Mouse (Mus musculus) stomach, embryonic 14.5 days (tissue): ENCODE results near the gene Gm17555. TPM values are rescaled to one million over a fixed set of nuclear protein-coding genes. Genes with fewer than 3 reads are reported as not detected.
"Not testable (repeated sequence)": the region's sequence is repeated elsewhere in the genome, so short reads cannot be mapped to it uniquely, and the experiment has no call there.

Experiments
- ATAC-seq: fragments of 200-750 bp; cut with Nextera tagmentation; 2 replicates; pipeline ENCODE4 v1.8.0; 2017; ENCODE audit warnings: low read depth, moderate TSS enrichment; ENCODE audit not compliant: insufficient number of reproducible peaks, insufficient read depth, low FRiP score
- H3K27ac ChIP-seq: fragments of 300-500 bp; sonication (generic); 2 replicates; pipeline ENCODE4 v1.5.1; 2014; ENCODE audit warnings: mild to moderate bottlenecking, low read length, moderate library complexity, mixed read lengths
- H3K27me3 ChIP-seq: fragments of 300-500 bp; sonication (generic); 2 replicates; pipeline ENCODE4 v1.6.1; 2014; ENCODE audit warnings: low read length, control low read depth, mixed read lengths; ENCODE audit not compliant: control insufficient read depth, insufficient read depth
- H3K36me3 ChIP-seq: fragments of 300-500 bp; sonication (generic); 2 replicates; pipeline ENCODE4 v1.6.1; 2014; ENCODE audit warnings: mild to moderate bottlenecking, control low read depth, low read length, moderate library complexity, mixed read lengths; ENCODE audit not compliant: control insufficient read depth, insufficient read depth
- H3K4me1 ChIP-seq: fragments of 300-500 bp; sonication (generic); 2 replicates; pipeline ENCODE4 v1.6.1; 2014; ENCODE audit warnings: low read length, control low read depth, mixed read lengths; ENCODE audit not compliant: control insufficient read depth, insufficient read depth
- H3K4me2 ChIP-seq: fragments of 300-500 bp; sonication (generic); replicated peaks from 2 replicates; pipeline ENCODE4 v1.6.1; 2014; ENCODE audit warnings: low read depth, low read length, control low read depth
- H3K4me3 ChIP-seq: fragments of 300-500 bp; sonication (generic); 2 replicates; pipeline ENCODE4 v1.5.1; 2014; ENCODE audit warnings: low read depth, low read length, control low read depth
- H3K9ac ChIP-seq: fragments of 300-500 bp; sonication (generic); replicated peaks from 2 replicates; pipeline ENCODE4 v1.6.1; 2014; ENCODE audit warnings: low read depth, mild to moderate bottlenecking, control low read depth, low read length, moderate library complexity, mixed read lengths
- H3K9me3 ChIP-seq: fragments of 300-500 bp; sonication (generic); 2 replicates; pipeline ENCODE4 v1.6.1; 2016; ENCODE audit warnings: low read depth, low read length, control low read depth; ENCODE audit not compliant: control insufficient read depth
- WGBS: fragments of 180-500 bp; shearing (Covaris S2); extraction: QIAGEN DNeasy Blood & Tissue Kit; methylation state at CpG from one replicate; pipeline ENCODE4 v1.1.7; 2014; 5-methylcytosine and 5-hydroxymethylcytosine counted together
- polyA plus RNA-seq: library from polyadenylated mRNA; unstranded; fragments of >200 nt; fragmentation: Nextera tagmentation; extraction: Ambion mirVana; gene quantifications from 2 replicates; pipeline ENCODE4 v1.2.1, GENCODE M21; 2014

The Gm17555 gene
- polyA plus RNA-seq, result 0.22 TPM in 1 of 2 replicates, not detected in the other

DNA sequence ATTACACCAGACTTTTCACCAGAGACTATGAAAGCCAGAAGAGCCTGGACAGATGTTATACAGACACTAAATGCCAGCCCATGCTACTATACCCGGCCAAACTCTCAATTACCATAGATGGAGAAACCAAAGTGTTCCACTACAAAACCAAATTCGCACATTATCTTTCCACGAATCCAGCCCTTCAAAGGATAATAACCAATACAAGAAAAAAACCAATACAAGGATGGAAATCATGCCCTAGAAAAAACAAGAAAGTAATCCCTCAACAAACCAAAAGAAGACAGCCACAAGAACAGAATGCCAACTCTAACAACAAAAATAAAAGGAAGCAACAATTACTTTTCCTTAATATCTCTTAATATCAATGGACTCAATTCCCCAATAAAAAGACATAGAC is at the start of gene Gm17555:
TSS of gene Gm17555 (plus strand) at position 301 of the 400 bp plus-strand sequence.
- WGBS, result 80% methylated on average over 3 of the region's 3 CpGs
- H3K36me3 ChIP-seq, H3K9ac ChIP-seq, ATAC-seq, H3K4me1 ChIP-seq, H3K9me3 ChIP-seq, H3K4me3 ChIP-seq, H3K27ac ChIP-seq, H3K27me3 ChIP-seq, H3K4me2 ChIP-seq: not testable (repeated sequence)

- H3K4me1 ChIP-seq, result no peaks in the 10 kb centered on the region
- H3K27me3 ChIP-seq, result no peaks in the 10 kb centered on the region
- no peak overlapping the region for H3K9ac ChIP-seq
- no peaks in the 10 kb centered on the region for H3K9me3 ChIP-seq
- no peak overlapping the region for H3K4me3 ChIP-seq
- ATAC-seq, result peak; percentile 80; the same call in 1 of the 2 replicates
- 96% methylated on average over 5 of the region's 5 CpGs for WGBS
- H3K4me2 ChIP-seq, result no peak overlapping the region
- H3K27ac ChIP-seq, result no peak overlapping the region
- H3K36me3 ChIP-seq, result peaks cover 7% of the 10 kb centered on the region; the same call in 1 of the 2 replicates
These were observed 49.5 kb upstream of the Gm17555 start for GRCm38 (mm10) chr2:126165277-126166018.

DNA sequence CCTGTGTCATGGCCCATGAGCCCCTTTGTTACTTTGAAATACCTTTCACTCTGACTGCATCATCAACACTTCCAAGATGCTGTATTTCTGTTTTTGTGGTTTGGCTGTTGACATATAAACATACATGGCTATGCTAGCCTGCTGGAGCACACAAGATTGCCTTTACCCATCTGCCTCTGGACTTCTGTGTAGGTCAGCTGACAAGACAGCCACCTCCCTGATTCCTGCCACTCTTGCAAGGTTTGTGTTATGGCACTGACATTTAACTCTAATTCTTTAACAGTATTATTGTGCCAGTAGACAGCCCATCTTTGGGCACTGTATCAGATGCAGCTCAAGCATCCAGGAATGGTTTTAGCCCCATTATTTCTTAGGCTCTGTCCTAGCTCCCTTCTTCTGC is 48.6 kb upstream of the Gm17555 start:
- Histone ChIP-seq H3K27me3 (no peaks in the 10 kb centered on the region), H3K4me2 (no peak overlapping the region), H3K9ac (no peak overlapping the region), H3K4me3 (no peak overlapping the region), H3K4me1 (no peaks in the 10 kb centered on the region), H3K27ac (no peak overlapping the region), H3K9me3 (no peaks in the 10 kb centered on the region), H3K36me3 (0 out of 2 replicates have a peak, but pooled peaks cover 2% of the 10 kb centered on the region)
- no peak for ATAC-seq

GRCm38 (mm10) chr2:126166848-126167617 is 47.9 kb upstream of the Gm17555 start:
- 81% methylated on average over 8 of the region's 8 CpGs for WGBS
- ATAC-seq, result no peak

GRCm38 (mm10) chr2:126171427-126171826 is 43.5 kb upstream of the Gm17555 start:
- H3K27ac ChIP-seq, result no peak overlapping the region
- H3K27me3 ChIP-seq, result no peaks in the 10 kb centered on the region
- no peak overlapping the region for H3K4me3 ChIP-seq
- H3K36me3 ChIP-seq, result no peaks in the 10 kb centered on the region
- 85% methylated on average over 1 of the region's 1 CpGs for WGBS
- no peak overlapping the region for H3K9ac ChIP-seq
- no peak for ATAC-seq
- H3K4me2 ChIP-seq, result no peak overlapping the region
- no peaks in the 10 kb centered on the region for H3K9me3 ChIP-seq
- H3K4me1 ChIP-seq, result no peaks in the 10 kb centered on the region

More at GRCm38 (mm10) chr2:126166848-126167617, 47.9 kb upstream of the Gm17555 start:
- Histone ChIP-seq H3K9ac (no peak overlapping the region), H3K27ac (no peak overlapping the region), H3K4me1 (no peaks in the 10 kb centered on the region), H3K36me3 (0 out of 2 replicates have a peak, but pooled peaks cover 2% of the 10 kb centered on the region), H3K27me3 (no peaks in the 10 kb centered on the region), H3K4me2 (no peak overlapping the region), H3K9me3 (no peaks in the 10 kb centered on the region), H3K4me3 (no peak overlapping the region)

DNA sequence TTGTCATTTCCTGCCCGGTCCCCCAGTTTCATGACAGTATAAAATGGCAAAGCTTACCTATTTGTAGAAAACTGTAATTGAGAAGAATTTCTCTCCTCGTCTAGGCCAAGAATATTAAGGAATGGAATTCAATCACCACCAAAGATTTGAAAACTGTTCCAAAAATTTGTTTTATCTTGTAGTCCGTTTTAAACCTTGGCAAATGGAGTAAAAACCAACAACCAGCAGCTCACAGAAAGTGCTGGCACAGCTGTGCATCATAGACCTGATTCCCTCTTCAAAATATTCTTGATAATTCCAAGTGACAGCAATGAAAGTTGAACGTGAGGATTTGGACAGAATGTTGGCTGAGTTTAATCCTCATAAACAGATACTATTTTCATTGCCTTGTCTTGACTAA is 23.6 kb upstream of the Gm17555 start:
- H3K4me2 ChIP-seq, result no peak overlapping the region
- no peak overlapping the region for H3K27ac ChIP-seq
- H3K9me3 ChIP-seq, result no peaks in the 10 kb centered on the region
- no peak overlapping the region for H3K4me3 ChIP-seq
- 63% methylated on average over 4 of the region's 4 CpGs for WGBS
- no peaks in the 10 kb centered on the region for H3K4me1 ChIP-seq
- no peaks in the 10 kb centered on the region for H3K36me3 ChIP-seq
- H3K9ac ChIP-seq, result no peak overlapping the region
- H3K27me3 ChIP-seq, result no peaks in the 10 kb centered on the region
- ATAC-seq, result no peak

GRCm38 (mm10) chr2:126192129-126192528 is 22.8 kb upstream of the Gm17555 start:
- H3K27ac ChIP-seq, result no peak overlapping the region
- no peaks in the 10 kb centered on the region for H3K9me3 ChIP-seq
- ATAC-seq, result no peak
- H3K4me1 ChIP-seq, result no peaks in the 10 kb centered on the region
- H3K27me3 ChIP-seq, result no peaks in the 10 kb centered on the region
- WGBS, result 83% methylated on average over 2 of the region's 2 CpGs
- no peak overlapping the region for H3K4me2 ChIP-seq
- H3K9ac ChIP-seq, result no peak overlapping the region
- H3K36me3 ChIP-seq, result no peaks in the 10 kb centered on the region
- no peak overlapping the region for H3K4me3 ChIP-seq

DNA sequence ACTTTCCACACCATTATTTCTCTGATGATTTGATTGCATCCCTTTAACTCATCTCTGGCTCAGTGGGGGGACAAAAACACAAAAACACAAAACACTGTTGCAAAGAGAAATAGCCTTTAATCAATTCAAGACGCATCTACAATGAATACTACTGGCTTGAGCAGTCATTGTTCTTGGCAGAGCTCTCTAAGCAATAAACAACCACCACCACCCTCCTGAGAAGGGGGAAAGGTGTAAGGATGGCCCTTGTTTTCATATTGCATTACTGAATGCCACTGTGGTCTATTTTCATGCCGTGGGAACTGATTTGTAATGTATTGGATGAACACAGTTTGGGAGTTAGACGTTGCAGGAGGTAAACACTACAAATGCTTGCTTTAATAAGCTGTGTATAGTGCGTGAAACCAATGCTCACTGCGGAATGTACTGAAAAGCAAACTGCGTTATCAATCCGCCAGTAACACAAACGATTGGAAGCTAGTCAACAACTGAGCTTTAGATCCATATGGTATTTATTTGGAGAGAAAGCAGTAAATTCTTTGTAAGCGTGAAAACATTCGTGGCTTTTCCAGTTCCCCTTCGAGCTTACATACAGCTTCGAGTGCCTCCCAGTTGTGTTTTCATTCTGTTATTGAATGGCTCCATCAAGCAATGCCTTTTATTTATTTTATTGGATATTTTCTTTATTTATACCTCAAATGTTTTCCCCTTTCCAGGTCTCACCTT is 19.1 kb upstream of the Gm17555 start:
- 0 out of 2 replicates have a peak, but pooled peaks cover 2% of the 10 kb centered on the region for H3K4me1 ChIP-seq
- no peak overlapping the region for H3K4me3 ChIP-seq
- no peak for ATAC-seq
- H3K27me3 ChIP-seq, result no peaks in the 10 kb centered on the region
- no peak overlapping the region for H3K27ac ChIP-seq
- no peak overlapping the region for H3K9ac ChIP-seq
- WGBS, result 77% methylated on average over 12 of the region's 12 CpGs
- H3K9me3 ChIP-seq, result no peaks in the 10 kb centered on the region
- H3K4me2 ChIP-seq, result no peak overlapping the region
- no peaks in the 10 kb centered on the region for H3K36me3 ChIP-seq
